Mouse (Mus musculus) MEL (cell line): ENCODE measurements around the gene Sctr. TPM values are rescaled to one million over a fixed set of nuclear protein-coding genes. Genes with fewer than 3 reads are reported as not detected.

Source experiments
- DNase-seq: peaks from one replicate; pipeline ENCODE4 v3.0.0; 2011; ENCODE audit warnings: low read depth, low spot score
- H3K27ac ChIP-seq: 2 replicates; pipeline ENCODE4 v1.5.1; 2012; ENCODE audit warnings: low read depth, mild to moderate bottlenecking, control low read depth, low read length, moderate library complexity; ENCODE audit not compliant: control insufficient read depth
- H3K27me3 ChIP-seq, 2 experiments: fragments of 150-350 bp in 1 of 2; sonication (generic) in 1 of 2; 2 replicates each; pipeline ENCODE4 v1.6.1; 2012; ENCODE audit warnings: low read length in 2 of 2, mild to moderate bottlenecking in 2 of 2, improper control_type of control experiment in 1 of 2, moderate library complexity in 1 of 2; ENCODE audit not compliant: insufficient read depth in 2 of 2, control insufficient read depth in 1 of 2
- H3K36me3 ChIP-seq, 2 experiments: 2 replicates each; pipeline ENCODE4 v1.6.1; 2012 to 2014; ENCODE audit warnings: low read length in 2 of 2, improper control_type of control experiment in 1 of 2, inconsistent platforms in 1 of 2, mild to moderate bottlenecking in 1 of 2; ENCODE audit not compliant: insufficient read depth in 2 of 2, control insufficient read depth in 1 of 2
- H3K4me1 ChIP-seq, 2 experiments: fragments of 150-350 bp in 1 of 2; sonication (generic) in 1 of 2; 2 replicates each; pipeline ENCODE4 v1.6.1; 2012; ENCODE audit warnings: low read length in 2 of 2, improper control_type of control experiment in 1 of 2, mild to moderate bottlenecking in 1 of 2; ENCODE audit not compliant: insufficient read depth in 2 of 2, control insufficient read depth in 1 of 2
- H3K4me3 ChIP-seq, 2 experiments: fragments of 150-350 bp in 1 of 2; sonication (generic) in 1 of 2; 2 replicates each; pipeline ENCODE4 v1.5.1; 2012; ENCODE audit warnings: low read depth in 2 of 2, low read length in 2 of 2, mild to moderate bottlenecking in 2 of 2, moderate library complexity in 2 of 2, control low read depth in 1 of 2, improper control_type of control experiment in 1 of 2; ENCODE audit not compliant: control insufficient read depth in 1 of 2, insufficient read depth in 1 of 2
- H3K79me2 ChIP-seq: 2 replicates; pipeline ENCODE4 v1.6.1; 2012; ENCODE audit warnings: mild to moderate bottlenecking, low read length, moderate library complexity; ENCODE audit not compliant: control insufficient read depth, poor library complexity, insufficient read depth
- H3K9ac ChIP-seq: 2 replicates; pipeline ENCODE4 v1.6.1; 2012; ENCODE audit warnings: low read depth, mild to moderate bottlenecking, control low read depth, low read length, moderate library complexity; ENCODE audit not compliant: control insufficient read depth, poor library complexity, severe bottlenecking
- H3K9me3 ChIP-seq: fragments of 150-350 bp; sonication (generic); replicated peaks from 2 replicates; pipeline ENCODE4 v1.6.1; 2012; ENCODE audit warnings: mild to moderate bottlenecking, low read length, improper control_type of control experiment, moderate library complexity; ENCODE audit not compliant: insufficient read depth
- BHLHE40 ChIP-seq: IDR thresholded peaks from 2 replicates; pipeline ENCODE4 v1.6.1; 2012; ENCODE audit warnings: low read depth, mild to moderate bottlenecking, inconsistent platforms, low read length, improper control_type of control experiment, borderline replicate concordance
- CHD2 ChIP-seq: IDR thresholded peaks from 2 replicates; pipeline ENCODE4 v1.6.1; 2011; ENCODE audit warnings: low read length, improper control_type of control experiment
- CTCF ChIP-seq, 3 experiments: IDR thresholded peaks in 2 of 3; conservative IDR thresholded peaks in 1 of 3; 2 replicates each; pipeline ENCODE4 v1.5.1; 2011 to 2012; ENCODE audit warnings: low read length in 3 of 3, low read depth in 2 of 3, mild to moderate bottlenecking in 2 of 3, improper control_type of control experiment in 1 of 3, inconsistent platforms in 1 of 3, mixed read lengths in 1 of 3, moderate library complexity in 1 of 3; ENCODE audit not compliant: control insufficient read depth in 1 of 3, insufficient read depth in 1 of 3, poor library complexity in 1 of 3, severe bottlenecking in 1 of 3
- E2F4 ChIP-seq: IDR thresholded peaks from 2 replicates; pipeline ENCODE4 v1.6.1; 2011; ENCODE audit warnings: low read depth, low read length, improper control_type of control experiment, borderline replicate concordance
- EP300 ChIP-seq, 2 experiments: IDR thresholded peaks; 2 replicates each; pipeline ENCODE4 v1.6.1; 2011; ENCODE audit warnings: improper control_type of control experiment in 2 of 2, low read length in 2 of 2, low read depth in 1 of 2, mild to moderate bottlenecking in 1 of 2
- MAFK ChIP-seq: IDR thresholded peaks from 2 replicates; pipeline ENCODE4 v1.6.1; 2011; ENCODE audit warnings: low read depth, mild to moderate bottlenecking, low read length, improper control_type of control experiment, borderline replicate concordance
- MEF2A ChIP-seq: IDR thresholded peaks from 2 replicates; pipeline ENCODE4 v1.6.1; 2014; ENCODE audit warnings: low read depth, mild to moderate bottlenecking, inconsistent platforms, low read length, improper control_type of control experiment; ENCODE audit not compliant: poor library complexity, insufficient replicate concordance, severe bottlenecking; ENCODE audit errors: extremely low read depth
- MYB ChIP-seq: IDR thresholded peaks from 2 replicates; pipeline ENCODE4 v1.6.1; 2011; ENCODE audit warnings: mild to moderate bottlenecking, low read depth, low read length, improper control_type of control experiment
- POLR2AphosphoS2 ChIP-seq: IDR thresholded peaks from 2 replicates; pipeline ENCODE4 v1.6.1; 2011; ENCODE audit warnings: low read length, improper control_type of control experiment
- POLR2AphosphoS5 ChIP-seq: IDR thresholded peaks from 2 replicates; pipeline ENCODE4 v1.6.1; 2012; ENCODE audit warnings: low read depth, borderline replicate concordance, mild to moderate bottlenecking, inconsistent platforms, low read length, moderate library complexity, mixed read lengths
- RAD21 ChIP-seq: IDR thresholded peaks from 2 replicates; pipeline ENCODE4 v1.6.1; 2011; ENCODE audit warnings: mild to moderate bottlenecking, low read depth, low read length, improper control_type of control experiment
- RCOR1 ChIP-seq: IDR thresholded peaks from 2 replicates; pipeline ENCODE4 v1.6.1; 2012; ENCODE audit warnings: low read depth, mild to moderate bottlenecking, inconsistent platforms, low read length, improper control_type of control experiment
- TCF12 ChIP-seq: IDR thresholded peaks from 2 replicates; pipeline ENCODE4 v1.6.1; 2014; ENCODE audit warnings: low read depth, mild to moderate bottlenecking, inconsistent platforms, low read length, improper control_type of control experiment, moderate library complexity
- UBTF ChIP-seq: IDR thresholded peaks from 2 replicates; pipeline ENCODE4 v1.6.1; 2012; ENCODE audit warnings: low read depth, mild to moderate bottlenecking, inconsistent platforms, low read length, improper control_type of control experiment, moderate library complexity, borderline replicate concordance; ENCODE audit not compliant: insufficient read depth
- USF1 ChIP-seq: IDR thresholded peaks from 2 replicates; pipeline ENCODE4 v1.6.1; 2014; ENCODE audit warnings: low read depth, mild to moderate bottlenecking, inconsistent platforms, low read length, improper control_type of control experiment, moderate library complexity
- ZC3H11A ChIP-seq: IDR thresholded peaks from 2 replicates; pipeline ENCODE4 v1.6.1; 2012; ENCODE audit warnings: low read depth, mild to moderate bottlenecking, inconsistent platforms, low read length, improper control_type of control experiment
- ZNF384 ChIP-seq: IDR thresholded peaks from 2 replicates; pipeline ENCODE4 v1.6.1; 2012; ENCODE audit warnings: low read depth, mild to moderate bottlenecking, inconsistent platforms, low read length, improper control_type of control experiment
- polyA plus RNA-seq, 2 experiments: library from polyadenylated mRNA; stranded (reverse) in 1 of 2; unstranded in 1 of 2; fragments of >175 nt in 1 of 2; fragments of >200 nt in 1 of 2; gene quantifications; 2 replicates each; pipeline versions ENCODE4 v1.2.1 to v1.2.4; 2012; ENCODE audit warnings: low replicate concordance in 2 of 2, low read depth in 1 of 2; ENCODE audit not compliant: insufficient read length in 2 of 2, insufficient read depth in 1 of 2, missing spikeins in 1 of 2
- total RNA-seq: library from RNA; depleted of rRNA; stranded (reverse); fragments of 300-350 nt; gene quantifications from 2 replicates; pipeline ENCODE4 v1.2.3, GENCODE M21; 2012

Gene Sctr
- total and polyA plus RNA-seq, 3 experiments: not detected

GRCm38 (mm10) chr1:120060687-120061086, 54.0 kb downstream of the Sctr start:
- H3K36me3 ChIP-seq: no peaks in the 10 kb centered on the region
- no peaks in the 10 kb centered on the region for H3K79me2 ChIP-seq
- no peak for TF ChIP-seq USF1
- peaks cover 1 to 2% of the 10 kb centered on the region in 2 experiments; a peak in 2 of 4 replicates for H3K27me3 ChIP-seq
- H3K4me1 ChIP-seq: no peaks in the 10 kb centered on the region
- H3K4me3 ChIP-seq: no peak overlapping the region
- DNase-seq: no peak
- no peak overlapping the region for H3K27ac ChIP-seq
- H3K9me3 ChIP-seq: no peaks in the 10 kb centered on the region
- H3K9ac ChIP-seq: no peak overlapping the region

GRCm38 (mm10) chr1:120062231-120062630, 55.5 kb downstream of the Sctr start:
- Histone ChIP-seq H3K9me3 (no peaks in the 10 kb centered on the region), H3K36me3 (no peaks in the 10 kb centered on the region), H3K4me3 (no peak overlapping the region), H3K27me3 (no peaks in the 10 kb centered on the region), H3K4me1 (no peaks in the 10 kb centered on the region), H3K79me2 (no peaks in the 10 kb centered on the region), H3K27ac (no peak overlapping the region), H3K9ac (no peak overlapping the region)
- TF ChIP-seq UBTF: no peak
- no peak for TF ChIP-seq EP300 (IDR thresholded peaks at IDR 0.05; ENCODE audit: low read depth in 1 of 2, low read length in 2 of 2)
- no peak for TF ChIP-seq POLR2AphosphoS2
- no peak for TF ChIP-seq RAD21
- no peak for TF ChIP-seq POLR2AphosphoS5
- no peak for TF ChIP-seq MEF2A
- no peak for TF ChIP-seq MAFK
- DNase-seq: no peak

- Histone ChIP-seq H3K27ac (no peak overlapping the region), H3K4me1 (no peaks in the 10 kb centered on the region), H3K79me2 (no peaks in the 10 kb centered on the region), H3K9me3 (no peaks in the 10 kb centered on the region), H3K9ac (no peak overlapping the region), H3K27me3 (no peaks in the 10 kb centered on the region), H3K4me3 (no peak overlapping the region), H3K36me3 (no peaks in the 10 kb centered on the region)
- TF ChIP-seq RAD21 (no peak), USF1 (no peak), BHLHE40 (no peak), CHD2 (no peak), POLR2AphosphoS5 (no peak), E2F4 (no peak), CTCF (IDR thresholded peaks at IDR 0.05 in 2 of 3, conservative IDR thresholded peaks at IDR 0.05 in 1 of 3; ENCODE audit: control insufficient read depth in 1 of 3, insufficient read depth in 1 of 3, low read depth in 2 of 3, low read length in 3 of 3, poor library complexity in 1 of 3, severe bottlenecking in 1 of 3) (no peak), MAFK (no peak), RCOR1 (no peak), MYB (no peak), TCF12 (no peak), ZC3H11A (no peak), ZNF384 (no peak)
- no peak for DNase-seq
Observed at GRCm38 (mm10) chr1:120064036-120064682, 57.5 kb downstream of the Sctr start.
